Mouse (Mus musculus) lung, adult 2 months (tissue): ENCODE measurements around the gene Flad1. TPM values are rescaled to one million over a fixed set of nuclear protein-coding genes. Genes with fewer than 3 reads are reported as not detected.
A peak's percentile ranks its signal among the peaks of the same experiment; 100 is the strongest.

Experiments used
- DNase-seq: peaks from one replicate; pipeline ENCODE4 v3.0.0; 2022
- H3K4me1 ChIP-seq: fragments of 200-500 bp; 2 replicates; pipeline ENCODE4 v1.6.1; 2011; ENCODE audit warnings: low read length; ENCODE audit not compliant: control insufficient read depth, insufficient read depth
- H3K4me3 ChIP-seq: fragments of 200-500 bp; replicated peaks from 2 replicates; pipeline ENCODE3; 2011; ENCODE audit warnings: low read depth, mild to moderate bottlenecking, control low read depth, low read length; ENCODE audit errors: extremely low read depth
- CTCF ChIP-seq: fragments of 200-500 bp; IDR thresholded peaks from 2 replicates; pipeline ENCODE4 v1.5.1; 2011; ENCODE audit warnings: mild to moderate bottlenecking, low read length, control low read depth; ENCODE audit not compliant: insufficient read depth
- POLR2A ChIP-seq: fragments of 200-500 bp; IDR thresholded peaks from 2 replicates; pipeline ENCODE4 v1.6.1; 2011; ENCODE audit warnings: low read depth, mild to moderate bottlenecking, control low read depth, low read length, borderline replicate concordance; ENCODE audit errors: extremely low read depth
- WGBS: fragments of 180-500 bp; shearing (Covaris S2); methylation state at CpG from one replicate; pipeline ENCODE4 v1.1.7; 2018; 5-methylcytosine and 5-hydroxymethylcytosine counted together
- polyA plus RNA-seq: library from polyadenylated mRNA; depleted of rRNA; stranded (reverse); fragments of >200 nt; gene quantifications from 2 replicates; pipeline ENCODE4 v1.2.3, GENCODE M21; 2012

Gene Flad1
- polyA plus RNA-seq, 1 experiment = 26.6 TPM

DNA sequence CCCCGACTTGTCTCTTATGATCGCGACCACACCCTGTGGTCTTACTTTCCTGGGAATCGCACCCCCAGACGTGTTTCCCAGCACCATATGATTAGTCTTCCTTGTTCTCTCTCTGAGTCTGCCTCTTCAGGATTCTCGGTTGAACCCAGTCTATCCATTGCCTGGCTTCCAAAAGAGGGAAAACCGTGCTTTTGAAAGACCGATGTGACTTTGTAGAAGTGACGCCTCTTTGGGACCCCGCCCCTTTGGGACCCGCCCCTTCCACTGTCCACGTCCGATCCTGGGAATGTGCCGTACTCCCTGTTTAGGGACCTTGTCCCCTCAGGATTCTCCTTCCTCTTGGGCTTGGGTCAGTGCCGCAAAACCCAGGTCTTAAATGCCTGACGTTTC is 7.2 kb upstream of the Flad1 start:
- peaks cover 3% of the 10 kb centered on the region; the same call in 1 of the 2 replicates for H3K4me1 ChIP-seq
- peak; percentile 76 for DNase-seq
- H3K4me3 ChIP-seq = peak overlapping the region; percentile 89
- TF ChIP-seq POLR2A (peak; percentile 76; the same call in 1 of the 2 replicates), CTCF (no peak)
- under 1% methylated on average over 16 of the region's 16 CpGs for WGBS

DNA sequence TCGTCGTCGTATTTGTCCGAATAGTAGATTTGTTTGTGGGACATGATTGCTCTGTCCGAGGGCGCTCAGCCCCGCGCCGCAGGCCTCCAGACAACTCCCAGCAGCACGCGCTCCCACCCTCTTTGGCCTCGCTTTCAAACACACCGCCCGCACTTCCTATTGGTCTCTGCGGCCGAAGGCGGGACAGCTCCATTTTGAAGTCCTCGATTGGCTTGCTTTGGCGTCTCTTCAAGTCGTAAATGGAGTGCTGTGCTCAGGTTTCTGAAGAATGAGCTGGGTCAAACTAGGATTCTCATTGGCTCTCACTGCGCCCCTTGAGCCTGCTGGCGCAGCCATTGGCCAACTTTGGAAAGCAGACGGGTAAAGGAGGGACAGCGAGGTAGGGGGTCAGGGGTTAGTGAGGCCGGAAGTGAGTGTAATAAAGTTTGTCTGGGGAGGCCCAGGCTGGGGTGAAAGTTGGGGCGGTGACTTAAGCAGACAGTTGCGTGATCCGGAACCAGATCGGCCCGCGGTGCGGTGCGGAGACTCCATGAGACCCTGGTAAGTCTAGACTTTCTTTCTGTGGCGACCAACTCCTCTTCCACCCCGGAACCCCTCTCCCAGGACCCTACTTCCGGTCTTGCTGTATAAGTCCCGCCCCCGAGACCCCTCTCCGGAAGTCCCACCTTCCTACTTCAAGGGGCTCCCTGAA is 6.6 kb upstream of the Flad1 start, which contains the start of the genes Cks1b and Shc1:
Gene Cks1b (minus strand): TSS at position 214 of the 691 bp plus-strand sequence.
Gene Shc1 (plus strand): TSS at position 274 of the 691 bp plus-strand sequence.
- peak; percentile 91 for DNase-seq
- TF ChIP-seq POLR2A (peak; percentile 69; the same call in 1 of the 2 replicates), CTCF (no peak)
- WGBS = under 1% methylated on average over 39 of the region's 39 CpGs
- Histone ChIP-seq H3K4me3 (peak within 1 kb of the TSS; percentile 89), H3K4me1 (peaks cover 3% of the 10 kb centered on the region; the same call in 1 of the 2 replicates)

DNA sequence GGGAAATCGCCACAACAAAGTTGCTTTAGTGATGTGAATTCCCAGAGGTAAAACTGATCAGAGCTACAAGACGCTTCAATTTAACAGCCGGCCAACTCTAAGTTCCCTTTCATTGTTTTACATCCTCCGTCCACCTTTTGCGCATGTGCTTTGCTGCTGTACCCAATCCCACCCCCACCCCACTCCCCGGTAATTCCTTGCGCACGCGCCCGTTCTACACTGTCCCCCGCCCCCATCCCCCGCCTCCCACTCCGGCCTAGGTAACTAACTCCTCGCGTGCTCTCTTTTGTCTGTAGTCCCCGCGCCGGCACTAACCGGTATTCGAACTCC is 6.1 kb upstream of the Flad1 start:
- 1% methylated on average over 20 of the region's 20 CpGs for WGBS
- peak overlapping the region; percentile 58 for H3K4me3 ChIP-seq
- no peak for DNase-seq

GRCm38 (mm10) chr3:89417131-89417530 is 5.5 kb upstream of the Flad1 start:
- no peak for DNase-seq
- no peak for TF ChIP-seq CTCF
- no peak for TF ChIP-seq POLR2A
- no peak overlapping the region for H3K4me3 ChIP-seq
- H3K4me1 ChIP-seq = peaks cover 3% of the 10 kb centered on the region; the same call in 1 of the 2 replicates
- WGBS = 35% methylated on average over 2 of the region's 2 CpGs

More for the DNA sequence above, 6.1 kb upstream of the Flad1 start:
- no peak for TF ChIP-seq POLR2A
- no peak for TF ChIP-seq CTCF
- peaks cover 3% of the 10 kb centered on the region; the same call in 1 of the 2 replicates for H3K4me1 ChIP-seq

- 93% methylated on average over 8 of the region's 8 CpGs for WGBS
- TF ChIP-seq POLR2A (no peak), CTCF (no peak)
- no peak for DNase-seq
- Histone ChIP-seq H3K4me3 (no peak overlapping the region), H3K4me1 (peaks cover 5% of the 10 kb centered on the region)
Measured at GRCm38 (mm10) chr3:89416158-89416557, 4.5 kb upstream of the Flad1 start.

DNA sequence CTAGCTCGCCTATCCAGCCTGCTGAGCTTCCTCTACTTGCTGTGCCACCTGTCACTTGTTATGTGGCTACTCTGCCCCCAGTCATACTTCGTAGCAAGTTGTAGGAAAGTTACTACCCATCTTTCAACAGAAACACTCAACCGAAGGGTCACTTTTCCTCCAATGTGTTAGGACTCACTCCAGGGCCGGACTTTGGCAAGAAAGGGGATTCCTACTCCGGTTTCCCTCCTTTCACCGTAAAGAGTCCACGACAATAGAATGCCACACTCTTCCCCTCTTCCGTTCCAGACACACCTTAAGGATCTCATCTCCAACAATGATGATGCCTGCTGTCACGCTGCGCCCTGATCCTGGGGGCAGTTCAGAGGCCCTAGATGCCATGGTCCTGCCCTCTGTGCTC is 806 bp downstream of the Flad1 start:
- WGBS = 72% methylated on average over 10 of the region's 10 CpGs
- no peak for DNase-seq
- TF ChIP-seq CTCF (no peak), POLR2A (no peak)
- no peak overlapping the region for H3K4me3 ChIP-seq
- H3K4me1 ChIP-seq = peaks cover 3% of the 10 kb centered on the region

- no peak for DNase-seq
- TF ChIP-seq CTCF (no peak), POLR2A (no peak)
- WGBS = 75% methylated on average over 3 of the region's 3 CpGs
Measured at GRCm38 (mm10) chr3:89409701-89410100, 2.0 kb downstream of the Flad1 start.

DNA sequence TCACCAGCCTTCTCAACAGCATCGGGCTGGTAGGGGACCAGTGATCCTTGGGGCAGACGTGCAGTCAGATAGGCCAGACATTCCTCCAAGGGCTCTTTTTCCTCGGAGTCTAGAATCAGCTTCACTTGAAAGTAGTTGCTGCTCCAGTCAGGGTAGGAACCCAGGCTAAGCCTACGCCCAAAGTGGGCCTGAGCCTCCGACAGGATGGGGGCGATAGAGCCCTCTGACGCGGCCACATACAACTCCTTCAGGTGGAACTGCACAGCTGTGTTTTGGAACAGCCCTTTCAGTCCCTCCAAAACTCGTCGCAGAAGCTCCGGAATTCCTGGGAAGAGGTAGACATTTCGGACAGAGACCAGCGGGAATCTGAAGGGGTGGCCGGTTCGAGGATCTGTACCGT is 3.2 kb downstream of the Flad1 start:
- DNase-seq = no peak
- Histone ChIP-seq H3K4me1 (peaks cover 3% of the 10 kb centered on the region), H3K4me3 (no peak overlapping the region)
- WGBS = 67% methylated on average over 16 of the region's 16 CpGs
- TF ChIP-seq CTCF = no peak
- no peak for TF ChIP-seq POLR2A

More at GRCm38 (mm10) chr3:89409701-89410100, 2.0 kb downstream of the Flad1 start:
- H3K4me3 ChIP-seq = no peak overlapping the region
- peaks cover 3% of the 10 kb centered on the region for H3K4me1 ChIP-seq

DNA sequence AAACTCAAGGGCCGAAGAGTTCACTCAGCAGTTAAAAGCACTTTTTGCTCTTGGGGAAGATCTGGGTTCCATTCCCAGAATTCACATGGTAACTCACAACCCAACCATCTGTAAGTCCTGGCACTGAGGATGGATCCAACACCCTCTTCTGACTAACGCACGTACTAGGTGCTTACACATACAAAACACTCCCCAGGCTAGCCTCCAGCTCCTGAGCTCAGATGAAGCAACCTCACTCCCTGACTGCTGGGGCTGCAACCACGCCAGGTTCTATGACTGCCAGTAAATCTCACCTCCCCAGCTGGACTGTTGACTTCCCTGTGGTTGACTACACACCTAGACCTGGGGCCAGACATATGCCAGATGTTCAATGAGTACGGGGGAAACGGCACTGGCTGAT is 4.8 kb downstream of the Flad1 start:
- no peak for DNase-seq
- WGBS = 83% methylated on average over 6 of the region's 6 CpGs
- TF ChIP-seq POLR2A = no peak
- TF ChIP-seq CTCF = no peak
- H3K4me1 ChIP-seq = peaks cover 3% of the 10 kb centered on the region
- no peak overlapping the region for H3K4me3 ChIP-seq

- no peak for DNase-seq
- 74% methylated on average over 5 of the region's 5 CpGs for WGBS
- TF ChIP-seq POLR2A (no peak), CTCF (no peak)
- H3K4me1 ChIP-seq = no peaks in the 10 kb centered on the region
- no peak within 1 kb of the TSS for H3K4me3 ChIP-seq
Measured at GRCm38 (mm10) chr3:89402693-89403092, 9.0 kb downstream of the Flad1 start, which contains the start of gene Lenep. Lenep (minus strand) TSS chr3:89402793.
